Mouse (Mus musculus): ENCODE data around the gene Pip4k2c. TPM values are rescaled to one million over a fixed set of nuclear protein-coding genes. Genes with fewer than 3 reads are reported as not detected.
"Not testable (repeated sequence)": the region's sequence is repeated elsewhere in the genome, so short reads cannot be mapped to it uniquely, and the experiment has no call there.

Gene Pip4k2c
- total and polyA plus RNA-seq, 2 experiments from 2014 or later, result 23.7 to 25.0 TPM

- Histone ChIP-seq H3K36me3 (replicated peaks; ENCODE audit: control insufficient read depth, insufficient read depth, low read length) (peaks cover 21% of the 10 kb centered on the region), H3K4me1 (ENCODE audit: control insufficient read depth, insufficient read depth) (peaks cover 14% of the 10 kb centered on the region), H3K4me3 (ENCODE audit: low read depth, low read length) (peak within 1 kb of the TSS; percentile 98), H3K4me2 (ENCODE audit: low read depth, low read length) (peak within 1 kb of the TSS; percentile 99), H3K27ac (ENCODE audit: low read depth) (peak within 1 kb of the TSS; percentile 94), H3K27me3 (ENCODE audit: control insufficient read depth, insufficient read depth, low read length) (no peaks in the 10 kb centered on the region), H3K9me3 (replicated peaks; ENCODE audit: control insufficient read depth, low read length) (no peaks in the 10 kb centered on the region), H3K9ac (replicated peaks; ENCODE audit: low read depth, low read length) (peak within 1 kb of the TSS; percentile 86)
- TF ChIP-seq CTCF (IDR thresholded peaks at IDR 0.05; ENCODE audit: low read depth) (no peak), EP300 (IDR thresholded peaks at IDR 0.05; ENCODE audit: low read depth) (no peak)
- ATAC-seq (ENCODE audit: insufficient read depth, low read depth) (peak; percentile 52), DNase-seq (ENCODE audit: low spot score) (peak; percentile 45)
- under 1% methylated on average over 42 of the region's 47 CpGs for WGBS
Measured at GRCm38 (mm10) chr10:127195328-127196129, 15.9 kb downstream of the Pip4k2c start, which contains the start of gene Dtx3. TSS of gene Dtx3 (minus strand) at chr10:127195728.

GRCm38 (mm10) chr10:127194428-127195327 lies 16.7 kb downstream of the Pip4k2c start:
- TF ChIP-seq EP300 (IDR thresholded peaks at IDR 0.05; ENCODE audit: low read depth) (no peak), CTCF (IDR thresholded peaks at IDR 0.05; ENCODE audit: low read depth) (no peak)
- Histone ChIP-seq H3K9me3 (replicated peaks; ENCODE audit: control insufficient read depth, low read length) (no peaks in the 10 kb centered on the region), H3K36me3 (replicated peaks; ENCODE audit: control insufficient read depth, insufficient read depth, low read length) (peaks cover 18% of the 10 kb centered on the region), H3K27ac (ENCODE audit: low read depth) (peak overlapping the region; percentile 94), H3K9ac (replicated peaks; ENCODE audit: low read depth, low read length) (peak overlapping the region; percentile 86), H3K27me3 (ENCODE audit: control insufficient read depth, insufficient read depth, low read length) (no peaks in the 10 kb centered on the region), H3K4me2 (ENCODE audit: low read depth, low read length) (peak overlapping the region; percentile 99), H3K4me1 (ENCODE audit: control insufficient read depth, insufficient read depth) (peaks cover 14% of the 10 kb centered on the region), H3K4me3 (ENCODE audit: low read depth, low read length) (peak overlapping the region; percentile 98)
- ATAC-seq (ENCODE audit: insufficient read depth, low read depth) (peak; percentile 42), DNase-seq (ENCODE audit: low spot score) (peak; percentile 43)
- 14% methylated on average over 22 of the region's 22 CpGs for WGBS

- H3K9ac ChIP-seq (replicated peaks; ENCODE audit: low read depth, low read length), result no peak overlapping the region
- TF ChIP-seq EP300 (IDR thresholded peaks at IDR 0.05; ENCODE audit: low read depth) (no peak), CTCF (IDR thresholded peaks at IDR 0.05; ENCODE audit: low read depth) (no peak)
- DNase-seq (ENCODE audit: low spot score), result no peak
- H3K27me3 ChIP-seq (ENCODE audit: control insufficient read depth, insufficient read depth, low read length), result peaks cover 5% of the 10 kb centered on the region
- H3K27ac ChIP-seq (ENCODE audit: low read depth), result no peak overlapping the region
- no peaks in the 10 kb centered on the region for H3K9me3 ChIP-seq (replicated peaks; ENCODE audit: control insufficient read depth, low read length)
- peaks cover 3% of the 10 kb centered on the region; the same call in 1 of the 2 replicates for H3K36me3 ChIP-seq (replicated peaks; ENCODE audit: control insufficient read depth, insufficient read depth, low read length)
- no peak overlapping the region for H3K4me3 ChIP-seq (ENCODE audit: low read depth, low read length)
- ATAC-seq (ENCODE audit: insufficient read depth, low read depth), result no peak
- H3K4me2 ChIP-seq (ENCODE audit: low read depth, low read length), result no peak overlapping the region
- H3K4me1 ChIP-seq (ENCODE audit: control insufficient read depth, insufficient read depth), result peaks cover 22% of the 10 kb centered on the region
- 90% methylated on average over 9 of the region's 9 CpGs for WGBS
Measured at GRCm38 (mm10) chr10:127193011-127193410, 18.4 kb downstream of the Pip4k2c start.

GRCm38 (mm10) chr10:127192057-127192328 lies 19.4 kb downstream of the Pip4k2c start:
- ATAC-seq (ENCODE audit: insufficient read depth, low read depth); H3K27me3 ChIP-seq (ENCODE audit: control insufficient read depth, insufficient read depth, low read length); DNase-seq (ENCODE audit: low spot score); H3K27ac ChIP-seq (ENCODE audit: low read depth); H3K36me3 ChIP-seq (replicated peaks; ENCODE audit: control insufficient read depth, insufficient read depth, low read length); H3K9me3 ChIP-seq (replicated peaks; ENCODE audit: control insufficient read depth, low read length); H3K4me3 ChIP-seq (ENCODE audit: low read depth, low read length); H3K4me2 ChIP-seq (ENCODE audit: low read depth, low read length); H3K9ac ChIP-seq (replicated peaks; ENCODE audit: low read depth, low read length): not testable (repeated sequence)
- H3K4me1 ChIP-seq (ENCODE audit: control insufficient read depth, insufficient read depth), result peaks cover 22% of the 10 kb centered on the region
- 57% methylated on average over 1 of the region's 1 CpGs for WGBS

- TF ChIP-seq CTCF (IDR thresholded peaks at IDR 0.05; ENCODE audit: low read depth) (no peak), EP300 (IDR thresholded peaks at IDR 0.05; ENCODE audit: low read depth) (no peak)
- H3K36me3 ChIP-seq (replicated peaks; ENCODE audit: control insufficient read depth, insufficient read depth, low read length), result no peaks in the 10 kb centered on the region
- peaks cover 20% of the 10 kb centered on the region for H3K4me1 ChIP-seq (ENCODE audit: control insufficient read depth, insufficient read depth)
- no peak overlapping the region for H3K9ac ChIP-seq (replicated peaks; ENCODE audit: low read depth, low read length)
- DNase-seq (ENCODE audit: low spot score), result no peak
- peaks cover 6% of the 10 kb centered on the region for H3K27me3 ChIP-seq (ENCODE audit: control insufficient read depth, insufficient read depth, low read length)
- no peak for ATAC-seq (ENCODE audit: insufficient read depth, low read depth)
- WGBS, result 59% methylated on average over 19 of the region's 19 CpGs
- H3K9me3 ChIP-seq (replicated peaks; ENCODE audit: control insufficient read depth, low read length), result no peaks in the 10 kb centered on the region
- H3K27ac ChIP-seq (ENCODE audit: low read depth), result peak overlapping the region; percentile 28
- H3K4me3 ChIP-seq (ENCODE audit: low read depth, low read length), result no peak overlapping the region
- no peak overlapping the region for H3K4me2 ChIP-seq (ENCODE audit: low read depth, low read length)
Measured at GRCm38 (mm10) chr10:127191191-127192056, 20.0 kb downstream of the Pip4k2c start.

Measured in heart, postnatal 0 days (tissue).